Mouse (Mus musculus): ENCODE measurements around the gene Zpr1.
"Not testable (repeated sequence)": the region's sequence is repeated elsewhere in the genome, so short reads cannot be mapped to it uniquely, and the experiment has no call there.

The Zpr1 gene

DNA sequence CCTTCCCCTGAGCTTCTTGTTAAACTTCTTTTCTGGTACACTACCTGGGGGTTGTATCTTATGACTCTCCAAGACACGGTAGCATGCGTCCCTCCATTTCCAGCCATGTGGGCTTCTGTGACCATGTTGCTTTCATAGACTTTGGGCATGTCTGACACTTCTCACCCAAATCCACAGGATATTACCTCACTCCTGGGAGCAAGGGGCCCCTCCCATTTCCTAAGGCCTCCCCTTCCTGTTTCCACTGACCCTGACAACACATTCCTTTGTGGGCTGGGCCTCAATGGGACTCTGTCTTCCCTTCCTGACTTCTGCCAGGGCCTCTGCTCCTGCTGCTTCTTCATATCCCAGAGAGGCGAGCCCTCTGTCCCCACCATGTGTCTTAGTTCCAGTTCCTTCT is 15.3 kb upstream of the Zpr1 start:
- no peak for ATAC-seq (ENCODE audit: insufficient number of reproducible peaks, low FRiP score, low TSS enrichment)

DNA sequence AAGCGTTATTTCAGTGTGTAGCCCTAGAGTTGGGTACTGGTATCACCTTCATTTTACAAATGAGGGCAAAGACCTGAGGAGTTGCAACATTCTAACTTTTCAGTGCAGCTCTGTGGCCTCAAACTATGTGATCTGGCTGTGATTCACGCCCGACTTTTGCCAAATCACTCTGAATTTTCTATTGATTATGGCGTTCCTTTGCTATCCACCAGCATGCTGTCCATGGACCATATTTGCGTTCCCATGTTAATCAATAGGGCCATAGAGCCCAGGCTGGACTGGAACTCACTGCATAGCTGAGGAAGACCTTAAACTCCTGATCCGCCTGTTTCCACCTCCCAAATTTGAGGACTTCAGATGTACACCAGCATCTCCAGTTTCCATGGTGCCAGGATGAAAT is 13.8 kb upstream of the Zpr1 start:
- ATAC-seq (ENCODE audit: insufficient number of reproducible peaks, low FRiP score, low TSS enrichment) = no peak

- ATAC-seq (ENCODE audit: insufficient number of reproducible peaks, low FRiP score, low TSS enrichment) = no peak
These were observed 11.7 kb upstream of the Zpr1 start for GRCm38 (mm10) chr9:46261131-46261530.

- no peak for ATAC-seq (ENCODE audit: insufficient number of reproducible peaks, low FRiP score, low TSS enrichment)
These were observed 4.5 kb upstream of the Zpr1 start, which contains the start of gene Apoa5 for GRCm38 (mm10) chr9:46268343-46268873. Gene Apoa5 (plus strand): TSS chr9:46268633.

DNA sequence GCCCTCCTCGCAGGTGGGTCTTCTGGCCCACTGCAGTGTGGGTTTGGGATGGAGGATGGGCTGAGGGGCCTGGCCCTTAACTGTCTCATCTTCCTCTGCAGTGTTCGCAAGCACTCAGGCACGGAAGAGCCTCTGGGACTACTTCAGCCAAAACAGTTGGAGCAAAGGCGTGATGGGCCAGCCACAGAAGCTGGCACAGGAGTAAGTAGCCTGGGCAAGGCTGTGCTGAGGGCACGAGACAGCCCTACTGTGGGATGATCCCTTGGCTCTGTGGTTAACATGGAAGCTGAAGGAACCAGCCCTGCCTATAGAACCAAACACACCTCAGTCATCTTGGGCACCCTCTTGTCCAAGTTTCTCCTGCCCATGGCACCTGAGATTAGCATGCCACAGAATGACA is 3.7 kb upstream of the Zpr1 start:
- ATAC-seq (ENCODE audit: insufficient number of reproducible peaks, low FRiP score, low TSS enrichment) = no peak

DNA sequence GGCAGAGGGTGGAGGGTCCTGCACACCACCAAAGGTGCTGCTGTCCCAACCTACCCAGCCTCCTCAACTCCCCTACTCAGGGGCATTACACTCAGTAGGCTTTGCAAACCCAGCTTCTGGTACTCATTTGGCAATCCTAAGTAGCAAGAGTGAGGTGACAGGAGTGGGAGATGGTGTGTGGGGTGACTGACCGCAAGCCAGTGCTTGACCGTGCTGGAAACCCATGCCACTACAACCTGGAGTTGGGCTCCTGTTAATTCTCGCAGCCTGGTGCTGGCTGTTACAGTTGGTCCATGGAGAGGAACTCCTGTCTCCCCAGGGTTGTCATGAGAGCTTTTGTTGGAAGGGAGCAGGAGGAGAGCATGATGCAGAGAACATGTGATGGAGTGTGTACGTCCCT is 2.1 kb upstream of the Zpr1 start:
- ATAC-seq (ENCODE audit: insufficient number of reproducible peaks, low FRiP score, low TSS enrichment) = no peak

- ATAC-seq (ENCODE audit: insufficient number of reproducible peaks, low FRiP score, low TSS enrichment) = no peak
These were observed 794 bp upstream of the Zpr1 start for GRCm38 (mm10) chr9:46272070-46272469.

- no peak for ATAC-seq (ENCODE audit: insufficient number of reproducible peaks, low FRiP score, low TSS enrichment)
These were observed 1.6 kb downstream of the Zpr1 start for GRCm38 (mm10) chr9:46274494-46274893.

GRCm38 (mm10) chr9:46282631-46283436 is 10.0 kb downstream of the Zpr1 start, which contains the start of gene Bud13:
Gene Bud13 (plus strand): TSS chr9:46283008.
- peak; percentile 77; the same call in 1 of the 2 replicates for ATAC-seq (ENCODE audit: insufficient number of reproducible peaks, low FRiP score, low TSS enrichment)

DNA sequence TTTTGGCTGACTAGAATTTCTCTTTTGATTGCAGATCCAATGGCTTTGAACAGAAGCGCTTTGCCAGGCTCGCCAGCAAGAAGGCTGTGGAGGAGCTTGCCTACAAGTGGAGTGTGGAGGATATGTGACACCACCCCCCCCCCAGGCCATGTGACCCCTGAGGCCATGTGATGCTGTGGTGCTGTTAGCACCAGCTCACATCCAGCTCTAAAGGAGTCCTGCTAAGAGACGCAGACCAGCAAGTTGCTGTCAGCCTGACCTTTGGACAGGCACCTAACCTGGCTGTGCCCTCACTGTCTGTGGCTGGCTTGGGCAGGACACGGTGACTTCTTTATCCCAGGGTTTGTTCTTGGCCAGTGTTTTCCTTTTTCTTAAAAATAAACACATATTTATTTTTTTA is 25.5 kb downstream of the Zpr1 start:
- ATAC-seq (ENCODE audit: insufficient number of reproducible peaks, low FRiP score, low TSS enrichment) = no peak

DNA sequence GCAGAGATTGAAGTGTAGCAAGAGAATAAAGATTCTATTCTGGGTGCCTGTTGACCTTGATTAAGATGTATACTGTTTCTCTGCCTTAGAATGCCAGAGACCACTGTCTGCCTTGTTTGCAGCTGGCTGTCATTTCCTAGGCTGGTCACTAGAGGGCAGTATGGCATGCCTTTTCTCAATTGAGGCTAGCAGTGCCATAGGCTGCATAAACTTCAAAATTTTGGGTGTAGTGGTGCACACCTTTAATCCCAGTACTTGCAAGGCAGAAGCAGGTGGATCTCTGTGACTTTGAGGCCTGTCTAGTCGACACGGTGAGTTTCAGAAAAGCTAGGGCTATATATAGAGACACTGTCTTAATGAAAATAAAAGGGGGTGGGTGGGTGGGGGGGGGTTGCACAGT is 29.3 kb downstream of the Zpr1 start:
- peak; percentile 40; the same call in 1 of the 2 replicates for ATAC-seq (ENCODE audit: insufficient number of reproducible peaks, low FRiP score, low TSS enrichment)

DNA sequence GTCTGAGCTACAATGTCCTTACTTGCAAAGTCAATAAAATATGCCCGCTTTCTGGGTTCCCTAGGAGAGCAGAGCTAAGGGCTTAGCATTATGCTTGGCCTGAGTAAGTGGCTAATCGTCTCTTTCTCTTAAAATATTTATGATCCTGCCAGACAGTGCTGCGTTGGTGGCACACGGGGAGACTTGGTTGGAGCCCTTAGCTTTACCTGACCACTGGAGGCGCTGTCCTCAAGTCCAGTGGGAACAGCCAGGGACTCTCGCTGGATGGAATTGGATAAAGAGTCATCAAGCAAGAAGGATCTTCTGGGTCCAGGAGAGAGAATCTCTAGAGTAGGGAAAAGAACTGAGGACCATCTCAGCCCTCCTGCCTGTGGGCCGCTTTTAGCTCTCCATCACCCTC is 36.3 kb downstream of the Zpr1 start:
- no peak for ATAC-seq (ENCODE audit: insufficient number of reproducible peaks, low FRiP score, low TSS enrichment)

GRCm38 (mm10) chr9:46314507-46314906 is 41.6 kb downstream of the Zpr1 start:
- peak; percentile 74; the same call in 1 of the 2 replicates for ATAC-seq (ENCODE audit: insufficient number of reproducible peaks, low FRiP score, low TSS enrichment)

- no peak for ATAC-seq (ENCODE audit: insufficient number of reproducible peaks, low FRiP score, low TSS enrichment)
These were observed 42.1 kb downstream of the Zpr1 start for GRCm38 (mm10) chr9:46314921-46315320.

DNA sequence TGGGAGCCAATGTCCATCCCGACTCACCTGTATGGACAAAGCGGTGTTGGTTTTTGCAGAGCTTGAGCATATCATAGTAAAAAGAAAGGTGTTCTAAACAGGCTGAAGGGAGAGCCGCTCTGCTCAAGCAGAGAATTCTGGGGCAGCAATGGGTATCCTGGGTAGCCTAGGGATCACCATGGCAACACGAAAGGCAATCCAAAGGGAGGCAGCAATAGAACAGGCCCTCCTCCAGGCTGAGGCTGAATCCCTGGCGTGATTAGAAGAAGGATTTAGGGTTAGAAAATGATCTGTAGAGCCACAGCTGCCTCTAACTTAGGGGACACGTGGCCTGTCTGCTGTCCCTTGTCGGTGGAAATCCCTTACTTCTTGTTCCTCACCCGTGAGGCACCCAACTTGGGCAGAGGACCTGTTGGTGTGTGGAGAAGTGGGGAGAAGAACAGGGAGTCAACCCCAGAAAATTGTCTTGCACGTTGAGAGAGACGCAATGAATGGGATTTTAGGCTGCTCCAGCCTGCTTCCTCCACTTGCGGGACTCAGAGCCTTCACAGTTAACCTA is 43.0 kb downstream of the Zpr1 start:
- no peak for ATAC-seq (ENCODE audit: insufficient number of reproducible peaks, low FRiP score, low TSS enrichment)

- ATAC-seq (ENCODE audit: insufficient number of reproducible peaks, low FRiP score, low TSS enrichment) = no peak
These were observed 43.5 kb downstream of the Zpr1 start for GRCm38 (mm10) chr9:46316388-46316787.

DNA sequence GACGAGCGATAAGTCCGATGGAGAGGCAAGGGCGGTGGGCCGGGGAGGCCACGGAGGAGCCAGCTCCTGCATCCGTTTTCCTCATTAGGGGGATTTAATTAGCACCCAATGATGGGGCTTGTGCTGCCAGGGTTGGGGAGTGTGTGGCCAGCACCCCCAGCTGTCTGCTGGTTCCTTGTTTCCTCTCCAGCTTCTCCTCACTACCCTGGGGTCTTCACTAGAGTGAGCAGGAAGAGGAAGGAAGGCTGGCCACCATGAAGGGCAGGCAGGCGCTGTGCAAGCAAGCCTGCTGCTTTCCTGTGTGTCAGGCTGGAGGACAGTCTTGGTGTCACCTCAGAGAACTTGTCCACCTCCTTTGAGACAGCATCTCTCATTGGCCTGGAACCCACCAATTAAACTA is 44.0 kb downstream of the Zpr1 start:
- ATAC-seq (ENCODE audit: insufficient number of reproducible peaks, low FRiP score, low TSS enrichment) = no peak

- no peak for ATAC-seq (ENCODE audit: insufficient number of reproducible peaks, low FRiP score, low TSS enrichment)
These were observed 45.1 kb downstream of the Zpr1 start for GRCm38 (mm10) chr9:46317957-46318356.

GRCm38 (mm10) chr9:46319886-46320285 is 47.0 kb downstream of the Zpr1 start, which contains the start of gene 4931429L15Rik:
Gene 4931429L15Rik (minus strand): TSS chr9:46319986.
- not testable (repeated sequence) for ATAC-seq (ENCODE audit: insufficient number of reproducible peaks, low FRiP score, low TSS enrichment)

- ATAC-seq (ENCODE audit: insufficient number of reproducible peaks, low FRiP score, low TSS enrichment) = no peak
These were observed 47.6 kb downstream of the Zpr1 start for GRCm38 (mm10) chr9:46320461-46320860.

GRCm38 (mm10) chr9:46326694-46327405 is 54.0 kb downstream of the Zpr1 start:
- ATAC-seq (ENCODE audit: insufficient number of reproducible peaks, low FRiP score, low TSS enrichment) = no peak

Measured in cerebellum, adult (tissue).